Mouse (Mus musculus) heart, postnatal 0 days (tissue): ENCODE results near the gene Fhl2. TPM values are rescaled to one million over a fixed set of nuclear protein-coding genes. Genes with fewer than 3 reads are reported as not detected.

Experiments
- ATAC-seq: fragments of 200-750 bp; cut with Nextera tagmentation; 2 replicates; pipeline ENCODE4 v1.8.0; 2017; ENCODE audit warnings: low read depth, moderate number of reproducible peaks, moderate library complexity; ENCODE audit not compliant: insufficient read depth
- DNase-seq: peaks from one replicate; pipeline ENCODE4 v3.0.0-alpha.2; 2016; ENCODE audit warnings: low spot score
- H3K27ac ChIP-seq: fragments of 300-500 bp; sonication (generic); 2 replicates; pipeline ENCODE4 v1.5.1; 2014; ENCODE audit warnings: low read depth, mild to moderate bottlenecking
- H3K27me3 ChIP-seq: fragments of 300-500 bp; sonication (generic); 2 replicates; pipeline ENCODE4 v1.6.1; 2014; ENCODE audit warnings: low read length, mixed read lengths; ENCODE audit not compliant: control insufficient read depth, insufficient read depth
- H3K36me3 ChIP-seq: fragments of 300-500 bp; sonication (generic); replicated peaks from 2 replicates; pipeline ENCODE4 v1.6.1; 2014; ENCODE audit warnings: low read length, mixed read lengths; ENCODE audit not compliant: control insufficient read depth, insufficient read depth
- H3K4me1 ChIP-seq: fragments of 300-500 bp; sonication (generic); 2 replicates; pipeline ENCODE4 v1.6.1; 2014; ENCODE audit warnings: antibody characterized with exemption; ENCODE audit not compliant: control insufficient read depth, insufficient read depth
- H3K4me2 ChIP-seq: fragments of 300-500 bp; sonication (generic); 2 replicates; pipeline ENCODE4 v1.6.1; 2014; ENCODE audit warnings: low read depth, mild to moderate bottlenecking, low read length, moderate library complexity
- H3K4me3 ChIP-seq: fragments of 300-500 bp; sonication (generic); 2 replicates; pipeline ENCODE4 v1.5.1; 2014; ENCODE audit warnings: low read depth, low read length
- H3K9ac ChIP-seq: fragments of 300-500 bp; sonication (generic); replicated peaks from 2 replicates; pipeline ENCODE4 v1.6.1; 2014; ENCODE audit warnings: low read depth, low read length, mixed read lengths
- H3K9me3 ChIP-seq: fragments of 300-500 bp; sonication (generic); replicated peaks from 2 replicates; pipeline ENCODE4 v1.6.1; 2016; ENCODE audit warnings: low read length; ENCODE audit not compliant: control insufficient read depth
- CTCF ChIP-seq: IDR thresholded peaks from 2 replicates; pipeline ENCODE4 v1.5.1; 2016; ENCODE audit warnings: antibody characterized with exemption, control low read depth, low read depth
- EP300 ChIP-seq: IDR thresholded peaks from 2 replicates; pipeline ENCODE4 v1.6.1; 2016; ENCODE audit warnings: antibody characterized with exemption, low read depth
- WGBS: fragments of 180-500 bp; shearing (Covaris S2); extraction: QIAGEN DNeasy Blood & Tissue Kit; methylation state at CpG from one replicate; pipeline ENCODE4 v1.1.7; 2014; 5-methylcytosine and 5-hydroxymethylcytosine counted together
- polyA plus RNA-seq: library from polyadenylated mRNA; unstranded; fragments of >200 nt; fragmentation: Nextera tagmentation; extraction: Ambion mirVana; gene quantifications from 2 replicates; pipeline ENCODE4 v1.2.1, GENCODE M21; 2015
- total RNA-seq: library from RNA; depleted of rRNA; stranded (reverse); fragments of >200 nt; gene quantifications from 2 replicates; pipeline ENCODE4 v1.2.3, GENCODE M21; 2014; ENCODE audit warnings: low replicate concordance

Fhl2 gene
- total and polyA plus RNA-seq, 2 experiments from 2014 or later = 1,129 to 2,942 TPM

DNA sequence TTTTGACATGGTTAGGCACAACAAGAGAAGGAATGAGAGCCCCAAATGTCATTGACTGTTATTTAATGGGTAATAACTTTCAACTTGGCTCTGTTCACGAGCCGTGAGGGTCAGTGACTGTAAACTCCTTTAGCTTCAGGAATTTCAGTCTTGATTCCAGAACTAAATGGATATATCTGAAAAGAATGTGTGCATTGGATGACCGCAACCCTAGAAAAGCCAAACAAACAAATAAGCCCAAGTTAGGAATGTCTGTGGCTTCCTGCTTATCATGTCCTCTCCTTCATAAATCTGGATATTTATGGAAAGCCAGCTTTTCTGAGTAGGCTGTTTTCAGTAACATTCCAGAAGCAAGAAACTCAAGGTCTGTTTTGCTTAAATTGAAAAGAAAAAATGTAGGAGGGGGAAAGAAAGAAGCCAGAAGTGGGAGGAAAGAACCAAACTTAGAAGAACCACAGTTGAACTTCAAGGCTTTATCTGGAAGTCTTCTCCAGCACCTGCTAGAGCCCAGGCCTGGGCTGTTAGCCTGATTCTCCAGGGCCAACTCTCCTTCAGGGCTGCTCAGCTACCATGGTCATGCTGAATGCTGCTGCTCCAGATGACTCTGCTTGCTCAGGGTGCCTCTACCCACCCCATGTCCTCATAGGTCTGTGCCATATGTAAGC, 21.4 kb upstream of the Fhl2 start:
- H3K4me1 ChIP-seq = peaks cover 11% of the 10 kb centered on the region; the same call in 1 of the 2 replicates
- H3K4me3 ChIP-seq = no peak overlapping the region
- no peak overlapping the region for H3K4me2 ChIP-seq
- TF ChIP-seq EP300 = no peak
- no peak for TF ChIP-seq CTCF
- ATAC-seq (no peak), DNase-seq (no peak)
- H3K9ac ChIP-seq = no peak overlapping the region
- 70% methylated on average over 3 of the region's 3 CpGs for WGBS
- no peaks in the 10 kb centered on the region for H3K36me3 ChIP-seq
- H3K9me3 ChIP-seq = no peaks in the 10 kb centered on the region
- H3K27me3 ChIP-seq = no peaks in the 10 kb centered on the region
- H3K27ac ChIP-seq = no peak overlapping the region

- Histone ChIP-seq H3K9me3 (no peaks in the 10 kb centered on the region), H3K4me3 (no peak overlapping the region), H3K27ac (peak overlapping the region; percentile 53), H3K27me3 (no peaks in the 10 kb centered on the region), H3K4me2 (no peak overlapping the region), H3K4me1 (peaks cover 16% of the 10 kb centered on the region; the same call in 1 of the 2 replicates), H3K36me3 (no peaks in the 10 kb centered on the region), H3K9ac (no peak overlapping the region)
- WGBS = 28% methylated on average over 3 of the region's 3 CpGs
- TF ChIP-seq CTCF (no peak), EP300 (no peak)
- peak; percentile 16 for DNase-seq
- ATAC-seq = no peak
Measured at GRCm38 (mm10) chr1:43215601-43216000, 18.8 kb upstream of the Fhl2 start.

- peaks cover 11% of the 10 kb centered on the region; the same call in 1 of the 2 replicates for H3K4me1 ChIP-seq
- TF ChIP-seq EP300 (no peak), CTCF (no peak)
- no peaks in the 10 kb centered on the region for H3K36me3 ChIP-seq
- no peak overlapping the region for H3K4me3 ChIP-seq
- H3K9me3 ChIP-seq = no peaks in the 10 kb centered on the region
- 3% methylated on average over 1 of the region's 1 CpGs for WGBS
- H3K4me2 ChIP-seq = no peak overlapping the region
- DNase-seq (peak; percentile 6), ATAC-seq (no peak)
- H3K27ac ChIP-seq = 0 out of 2 replicates have a peak overlapping the region, but pooled peaks have one; percentile 15
- H3K9ac ChIP-seq = no peak overlapping the region
- no peaks in the 10 kb centered on the region for H3K27me3 ChIP-seq
Measured at GRCm38 (mm10) chr1:43211274-43211673, 14.5 kb upstream of the Fhl2 start.

DNA sequence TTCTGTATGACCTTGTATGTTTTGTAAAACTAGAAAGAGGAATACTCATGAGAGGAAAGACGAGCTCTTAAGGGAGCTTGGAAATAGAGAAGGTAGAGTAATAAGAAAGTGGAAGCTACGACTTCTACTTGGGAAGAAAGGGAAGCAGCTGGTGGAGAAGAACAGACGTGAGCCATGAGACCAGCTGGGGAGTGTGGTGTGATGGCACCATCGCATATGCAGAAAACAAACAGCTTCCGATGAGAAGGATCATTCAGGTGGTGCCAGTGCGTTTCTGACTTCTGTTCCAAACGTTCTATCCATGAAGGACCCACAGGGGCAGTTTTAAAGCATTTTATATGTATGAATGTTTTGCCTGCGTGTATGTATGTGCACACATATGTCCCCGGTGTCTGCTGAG, 13.5 kb upstream of the Fhl2 start:
- Histone ChIP-seq H3K4me3 (no peak overlapping the region), H3K36me3 (no peaks in the 10 kb centered on the region), H3K4me2 (no peak overlapping the region), H3K27ac (no peak overlapping the region), H3K4me1 (peaks cover 4% of the 10 kb centered on the region; the same call in 1 of the 2 replicates), H3K9ac (no peak overlapping the region), H3K27me3 (no peaks in the 10 kb centered on the region), H3K9me3 (no peaks in the 10 kb centered on the region)
- no peak for ATAC-seq
- WGBS = 86% methylated on average over 9 of the region's 9 CpGs
- TF ChIP-seq EP300 = no peak
- TF ChIP-seq CTCF = no peak
- DNase-seq = no peak

GRCm38 (mm10) chr1:43207147-43207546, 10.4 kb upstream of the Fhl2 start:
- H3K36me3 ChIP-seq = no peaks in the 10 kb centered on the region
- 88% methylated on average over 1 of the region's 1 CpGs for WGBS
- H3K9me3 ChIP-seq = no peaks in the 10 kb centered on the region
- H3K4me2 ChIP-seq = no peak overlapping the region
- H3K4me3 ChIP-seq = no peak overlapping the region
- no peak overlapping the region for H3K27ac ChIP-seq
- DNase-seq = no peak
- H3K9ac ChIP-seq = no peak overlapping the region
- TF ChIP-seq CTCF (no peak), EP300 (no peak)
- ATAC-seq = no peak
- peaks cover 21% of the 10 kb centered on the region for H3K4me1 ChIP-seq
- H3K27me3 ChIP-seq = no peaks in the 10 kb centered on the region

GRCm38 (mm10) chr1:43203282-43203681, 6.5 kb upstream of the Fhl2 start:
- peak; percentile 44; the same call in 1 of the 2 replicates for ATAC-seq
- Histone ChIP-seq H3K4me2 (no peak overlapping the region), H3K36me3 (no peaks in the 10 kb centered on the region), H3K27me3 (no peaks in the 10 kb centered on the region), H3K9ac (no peak overlapping the region), H3K9me3 (no peaks in the 10 kb centered on the region), H3K4me1 (peaks cover 36% of the 10 kb centered on the region), H3K4me3 (no peak overlapping the region), H3K27ac (0 out of 2 replicates have a peak overlapping the region, but pooled peaks have one; percentile 5)
- 33% methylated on average over 5 of the region's 5 CpGs for WGBS
- DNase-seq = no peak
- TF ChIP-seq EP300 (no peak), CTCF (no peak)
